Mouse (Mus musculus): ENCODE results near the gene Gper1.

The Gper1 gene

DNA sequence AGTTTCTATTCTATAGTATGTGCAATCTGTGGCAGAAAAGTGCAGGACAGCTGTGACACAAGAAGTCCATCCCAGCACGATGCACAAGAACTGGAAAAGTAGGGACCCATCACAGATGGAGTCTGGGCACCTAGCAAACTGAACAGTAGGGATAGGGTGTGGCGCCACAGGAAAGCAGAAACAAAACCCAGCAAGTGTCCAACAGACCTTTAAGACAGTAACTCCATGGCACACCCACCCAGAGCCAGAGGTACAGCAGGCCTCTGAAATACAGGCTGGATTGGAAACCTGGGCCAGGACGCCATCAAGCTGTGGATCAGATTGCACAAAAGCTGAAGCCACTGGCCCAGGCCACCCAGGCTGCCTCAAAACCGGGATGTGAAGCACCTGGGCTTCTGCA, 20.0 kb downstream of the Gper1 start:
- no peak for DNase-seq (ENCODE audit: inconsistent ontology term)

DNA sequence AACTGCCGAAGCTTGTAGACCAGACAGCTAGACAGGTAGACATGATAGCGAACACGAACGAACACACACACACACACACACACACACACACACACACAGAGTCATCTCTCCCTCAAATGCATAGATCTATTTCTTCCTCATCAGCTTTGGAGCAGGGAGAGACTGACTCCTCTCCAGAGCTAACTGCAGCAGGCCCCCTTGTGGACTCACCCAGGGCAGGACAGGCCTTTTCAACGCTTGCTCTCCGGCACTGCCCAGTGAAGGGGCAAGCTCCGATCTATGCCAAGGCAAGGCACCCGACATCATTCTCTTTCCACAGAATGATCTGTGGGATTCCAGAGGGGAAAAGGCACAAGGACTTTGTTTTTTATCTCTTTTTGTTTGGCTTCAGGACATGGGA, 22.3 kb downstream of the Gper1 start:
- no peak for DNase-seq (ENCODE audit: inconsistent ontology term)

- DNase-seq (ENCODE audit: inconsistent ontology term) = peak; percentile 54
These were observed 25.1 kb downstream of the Gper1 start for GRCm38 (mm10) chr5:139448025-139448424.

DNA sequence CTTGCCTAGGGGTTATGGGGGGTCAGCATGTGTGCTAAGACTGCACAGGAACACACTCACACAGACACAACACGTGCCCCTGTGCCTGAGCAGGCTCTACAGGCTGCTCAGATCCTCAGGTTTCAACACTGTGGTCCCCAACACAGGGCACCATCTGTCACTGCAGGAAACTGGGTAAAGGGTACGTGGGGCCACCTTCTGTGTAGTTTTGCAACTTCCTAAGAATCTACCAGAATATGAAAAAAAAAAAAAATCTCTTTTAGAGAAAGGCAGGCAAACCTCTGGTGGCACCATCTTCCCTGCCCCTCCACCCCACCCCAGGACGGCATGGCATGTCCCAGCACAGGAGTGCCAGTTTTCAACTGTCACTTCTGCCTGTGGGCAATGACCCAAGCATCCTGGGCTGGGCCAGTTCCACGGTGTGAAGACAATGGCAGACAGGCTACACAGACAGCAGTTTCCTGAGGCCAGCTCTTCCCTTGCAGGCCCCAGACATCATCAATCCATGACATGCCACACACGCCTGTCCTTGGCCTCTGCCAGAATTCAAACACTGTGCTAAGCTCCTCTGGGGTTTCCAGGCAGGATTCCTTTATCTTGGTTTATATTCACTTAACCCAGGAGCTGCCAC, 26.3 kb downstream of the Gper1 start:
- DNase-seq (ENCODE audit: inconsistent ontology term) = peak; percentile 55

DNA sequence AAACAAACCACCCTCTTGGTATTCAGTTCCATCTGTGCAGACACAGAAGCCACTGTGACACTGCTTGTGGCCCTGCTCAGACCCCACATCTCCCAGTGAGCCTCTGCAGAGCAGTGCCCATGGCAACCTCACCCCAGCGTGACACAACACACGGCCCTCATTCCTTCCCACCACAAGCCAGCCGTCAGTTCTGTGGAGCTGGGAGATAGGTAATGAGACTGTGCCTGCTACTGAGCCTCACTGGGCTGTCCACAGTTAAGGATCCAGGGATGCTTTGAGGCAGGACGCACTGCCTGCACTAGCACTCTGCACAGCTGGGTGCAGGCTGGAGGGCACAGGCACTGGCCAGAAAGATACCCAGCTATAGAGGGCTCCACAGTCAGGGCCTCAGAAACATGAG, 27.0 kb downstream of the Gper1 start:
- peak; percentile 62 for DNase-seq (ENCODE audit: inconsistent ontology term)

- DNase-seq (ENCODE audit: inconsistent ontology term) = no peak
These were observed 30.1 kb downstream of the Gper1 start for GRCm38 (mm10) chr5:139453031-139453430.

- no peak for DNase-seq (ENCODE audit: inconsistent ontology term)
These were observed 32.2 kb downstream of the Gper1 start for GRCm38 (mm10) chr5:139455166-139455565.

- no peak for DNase-seq (ENCODE audit: inconsistent ontology term)
These were observed 34.3 kb downstream of the Gper1 start for GRCm38 (mm10) chr5:139457241-139457640.

GRCm38 (mm10) chr5:139459938-139460337, 37.0 kb downstream of the Gper1 start:
- DNase-seq (ENCODE audit: inconsistent ontology term) = no peak

GRCm38 (mm10) chr5:139460384-139461067, 37.6 kb downstream of the Gper1 start, which contains the start of gene 3110082I17Rik:
TSS of gene 3110082I17Rik (minus strand) at chr5:139460527.
- peak; percentile 96 for DNase-seq (ENCODE audit: inconsistent ontology term)

- no peak for DNase-seq (ENCODE audit: inconsistent ontology term)
These were observed 41.9 kb downstream of the Gper1 start for GRCm38 (mm10) chr5:139464874-139465273.

- no peak for DNase-seq (ENCODE audit: inconsistent ontology term)
These were observed 43.4 kb downstream of the Gper1 start for GRCm38 (mm10) chr5:139466373-139466772.

DNA sequence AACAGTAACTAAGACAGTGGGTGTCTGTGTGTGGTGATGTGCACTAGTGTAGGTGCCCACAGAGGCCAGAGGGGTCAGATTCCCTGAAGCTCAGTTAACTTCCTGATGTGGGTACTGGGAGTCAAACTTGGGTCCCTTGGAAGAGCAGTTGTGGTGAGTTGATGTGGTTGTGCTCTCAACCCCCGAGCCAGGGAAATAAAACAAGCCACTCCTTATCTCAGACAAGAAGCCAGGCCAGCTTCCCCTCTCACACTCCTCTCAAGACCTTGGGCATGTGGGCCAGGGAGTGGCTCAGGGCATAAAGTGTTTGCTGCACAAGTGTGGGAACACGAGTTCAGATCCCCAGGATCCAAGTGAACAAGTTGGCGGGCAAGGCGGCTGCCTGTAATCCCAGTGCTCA, 43.9 kb downstream of the Gper1 start:
- DNase-seq (ENCODE audit: inconsistent ontology term) = no peak

DNA sequence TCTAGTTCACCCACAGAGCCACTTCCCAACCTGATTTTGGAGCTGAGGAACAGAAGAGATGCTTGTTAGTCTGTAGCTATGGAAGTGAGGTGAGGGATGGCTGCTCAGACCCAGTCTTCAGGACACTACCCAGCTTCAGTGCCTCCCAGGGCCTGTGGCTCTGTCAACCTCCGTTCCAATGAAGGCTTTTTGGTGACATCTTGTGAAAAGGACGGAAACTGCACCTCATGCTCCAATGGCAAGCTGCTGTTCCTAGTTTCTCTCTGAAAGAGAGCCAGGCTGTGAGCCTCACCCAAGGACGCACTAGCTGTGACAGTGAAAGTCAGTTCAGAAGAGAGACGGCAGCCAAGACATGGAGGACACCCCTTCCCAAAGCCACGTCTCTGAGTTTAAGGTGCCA, 45.0 kb downstream of the Gper1 start:
- peak; percentile 42 for DNase-seq (ENCODE audit: inconsistent ontology term)

DNA sequence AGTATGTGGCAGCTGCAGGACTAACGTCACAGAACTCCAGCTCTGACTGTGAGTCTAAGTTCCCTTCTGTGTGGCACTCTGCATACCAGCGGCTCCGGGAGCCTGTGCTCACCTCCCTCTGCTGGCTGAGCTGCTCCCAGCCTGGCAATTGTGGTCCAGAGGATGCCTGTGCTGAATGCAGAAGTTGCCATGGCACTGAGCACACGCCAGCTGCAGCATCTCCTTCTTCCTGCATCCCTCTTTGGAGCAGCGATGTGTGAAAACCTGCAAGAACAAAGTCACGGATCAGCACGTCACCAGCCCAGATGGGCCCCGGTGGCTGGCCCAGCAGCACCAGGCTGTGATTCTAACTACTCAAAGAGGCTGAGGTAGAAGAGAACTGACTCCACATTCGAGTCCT, 51.8 kb downstream of the Gper1 start:
- no peak for DNase-seq (ENCODE audit: inconsistent ontology term)

All from Muller cell, postnatal 12 days (primary cell).